Mouse (Mus musculus) ES-Bruce4 (cell line): ENCODE results near the gene Nab2. TPM values are rescaled to one million over a fixed set of nuclear protein-coding genes. Genes with fewer than 3 reads are reported as not detected.
A peak's percentile ranks its signal among the peaks of the same experiment; 100 is the strongest.
"Not testable (repeated sequence)": the region's sequence is repeated elsewhere in the genome, so short reads cannot be mapped to it uniquely, and the experiment has no call there.

Source experiments
- H3K27ac ChIP-seq: 2 replicates; pipeline ENCODE4 v1.5.1; 2012; ENCODE audit warnings: low read length, inconsistent platforms; ENCODE audit not compliant: insufficient read depth
- H3K27me3 ChIP-seq: 2 replicates; pipeline ENCODE4 v1.6.1; 2012; ENCODE audit warnings: mild to moderate bottlenecking, low read length, inconsistent platforms; ENCODE audit not compliant: control insufficient read depth, poor library complexity, insufficient read depth, severe bottlenecking
- H3K36me3 ChIP-seq: 2 replicates; pipeline ENCODE4 v1.6.1; 2012; ENCODE audit warnings: inconsistent platforms, mild to moderate bottlenecking, low read length, moderate library complexity; ENCODE audit not compliant: control insufficient read depth, poor library complexity, insufficient read depth, severe bottlenecking
- H3K4me1 ChIP-seq: one replicate; pipeline ENCODE4 v1.8.1; 2011; ENCODE audit warnings: low read length; ENCODE audit not compliant: control insufficient read depth, insufficient read depth
- H3K4me3 ChIP-seq: 2 replicates; pipeline ENCODE4 v1.5.1; 2011; ENCODE audit warnings: low read depth, mild to moderate bottlenecking, low read length
- H3K9ac ChIP-seq: 2 replicates; pipeline ENCODE4 v1.6.1; 2012; ENCODE audit warnings: low read depth, mild to moderate bottlenecking, inconsistent platforms; ENCODE audit not compliant: poor library complexity, severe bottlenecking
- H3K9me3 ChIP-seq: replicated peaks from 2 replicates; pipeline ENCODE4 v1.6.1; 2012; ENCODE audit warnings: mild to moderate bottlenecking, low read length, inconsistent platforms; ENCODE audit not compliant: control insufficient read depth, poor library complexity, insufficient read depth, severe bottlenecking
- CTCF ChIP-seq: IDR thresholded peaks from one replicate; pipeline ENCODE4 v1.8.1; 2011; ENCODE audit warnings: low read depth, low read length
- EP300 ChIP-seq: IDR thresholded peaks from 2 replicates; pipeline ENCODE4 v1.6.1; 2011; ENCODE audit warnings: low read depth, low read length; ENCODE audit not compliant: insufficient read depth
- POLR2A ChIP-seq: IDR thresholded peaks from one replicate; pipeline ENCODE4 v1.8.1; 2011; ENCODE audit warnings: low read length; ENCODE audit not compliant: insufficient read depth
- polyA plus RNA-seq: library from polyadenylated mRNA; stranded (reverse); fragments of >200 nt; gene quantifications from 2 replicates; pipeline ENCODE4 v1.2.4, GENCODE M21; 2011; ENCODE audit warnings: low read depth; ENCODE audit not compliant: missing spikeins, insufficient read depth, insufficient read length

Nab2 gene
- polyA plus RNA-seq, 1 experiment: 5.5 TPM

- no peaks in the 10 kb centered on the region for H3K9me3 ChIP-seq
- no peak overlapping the region for H3K4me3 ChIP-seq
- H3K4me1 ChIP-seq: peaks cover 2% of the 10 kb centered on the region
- no peak overlapping the region for H3K27ac ChIP-seq
- no peak overlapping the region for H3K9ac ChIP-seq
- H3K27me3 ChIP-seq: no peaks in the 10 kb centered on the region
- TF ChIP-seq POLR2A (no peak), EP300 (no peak), CTCF (no peak)
- peaks cover 7% of the 10 kb centered on the region for H3K36me3 ChIP-seq
These were observed 4.8 kb downstream of the Nab2 start for GRCm38 (mm10) chr10:127663590-127663989.

DNA sequence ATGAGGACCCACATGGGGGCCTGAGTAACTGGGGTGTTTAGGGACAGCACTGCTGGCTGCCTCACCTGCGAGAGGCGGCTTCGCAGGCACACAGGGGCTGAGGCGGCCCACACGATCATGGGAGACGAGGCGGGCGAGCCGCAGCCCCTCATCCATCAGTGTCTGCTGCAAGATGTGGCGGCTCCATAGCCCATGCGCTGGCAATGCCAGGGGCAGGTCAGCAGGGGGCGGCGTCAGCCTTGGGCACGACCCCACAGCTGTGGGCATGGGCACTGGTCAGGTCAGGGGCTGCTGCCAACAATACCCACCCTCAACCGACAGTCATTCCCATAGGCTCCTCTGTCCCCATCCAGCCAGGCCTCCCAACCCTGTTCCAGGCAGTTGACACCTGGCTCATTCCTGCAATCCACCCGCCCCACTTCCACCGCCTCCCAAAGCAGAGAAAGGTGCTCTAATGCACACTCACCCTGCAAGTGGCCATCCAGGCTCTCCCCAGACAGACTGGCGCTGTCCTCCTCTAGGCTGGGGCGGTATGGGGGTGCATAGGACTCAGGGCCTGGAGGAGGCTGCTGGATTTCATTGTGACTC lies 5.6 kb downstream of the Nab2 start:
- no peak overlapping the region for H3K9ac ChIP-seq
- H3K9me3 ChIP-seq: no peaks in the 10 kb centered on the region
- H3K36me3 ChIP-seq: peaks cover 7% of the 10 kb centered on the region
- TF ChIP-seq CTCF: peak; percentile 45
- TF ChIP-seq EP300: no peak
- no peak for TF ChIP-seq POLR2A
- no peaks in the 10 kb centered on the region for H3K27me3 ChIP-seq
- peaks cover 2% of the 10 kb centered on the region for H3K4me1 ChIP-seq
- H3K4me3 ChIP-seq: no peak overlapping the region
- no peak overlapping the region for H3K27ac ChIP-seq

DNA sequence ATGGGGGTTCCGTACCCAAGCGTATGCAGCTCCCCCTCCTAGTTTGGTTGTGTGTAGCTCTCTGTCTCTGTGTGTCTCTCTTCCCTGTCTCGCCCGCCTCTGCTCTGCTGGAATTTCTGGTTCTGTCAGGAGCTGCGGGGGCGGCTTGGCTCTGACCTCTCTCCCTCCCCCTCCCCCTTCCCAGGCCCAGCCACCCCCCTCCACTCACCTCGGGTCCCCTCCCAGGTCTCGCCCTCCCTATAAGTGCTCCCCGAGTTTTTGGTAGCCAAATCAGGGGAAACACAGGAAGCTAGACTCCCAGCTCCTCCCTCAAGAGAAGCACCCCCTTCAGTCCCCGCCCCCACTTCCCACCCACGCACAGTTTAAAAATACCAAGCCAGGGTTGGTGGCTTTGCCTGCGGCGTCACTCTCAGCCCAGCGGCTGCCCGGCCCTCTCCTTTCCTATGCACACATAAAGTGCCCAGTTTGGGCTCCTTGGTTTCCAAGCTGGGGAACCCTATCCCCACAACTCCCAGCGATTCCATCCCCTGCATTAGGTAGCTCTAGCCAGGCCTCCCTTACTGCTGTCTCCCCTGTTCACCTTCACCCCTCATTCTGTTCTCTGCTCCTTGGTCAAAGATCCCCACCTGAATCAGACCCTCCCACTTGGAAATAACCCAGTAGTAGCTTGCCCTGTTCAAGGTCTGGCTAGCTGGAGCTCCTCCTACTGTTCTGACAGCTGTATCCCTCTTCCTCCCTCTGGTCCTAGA lies 6.3 kb downstream of the Nab2 start:
- Histone ChIP-seq H3K27me3 (no peaks in the 10 kb centered on the region), H3K36me3 (peaks cover 7% of the 10 kb centered on the region)

GRCm38 (mm10) chr10:127661291-127661914 lies 7.0 kb downstream of the Nab2 start:
- TF ChIP-seq CTCF (no peak), EP300 (no peak), POLR2A (no peak)
- peaks cover 2% of the 10 kb centered on the region for H3K4me1 ChIP-seq
- no peak overlapping the region for H3K27ac ChIP-seq
- no peaks in the 10 kb centered on the region for H3K27me3 ChIP-seq
- peak overlapping the region; percentile 11; the same call in 1 of the 2 replicates for H3K4me3 ChIP-seq
- H3K9me3 ChIP-seq: no peaks in the 10 kb centered on the region
- peak overlapping the region; percentile 1; the same call in 1 of the 2 replicates for H3K9ac ChIP-seq
- peaks cover 7% of the 10 kb centered on the region for H3K36me3 ChIP-seq

More for the DNA sequence above, 6.3 kb downstream of the Nab2 start:
- H3K4me1 ChIP-seq: peaks cover 2% of the 10 kb centered on the region
- H3K27ac ChIP-seq: no peak overlapping the region
- no peak for TF ChIP-seq POLR2A
- TF ChIP-seq EP300: 0 out of 2 replicates have a peak, but pooled peaks have one; percentile 8
- H3K9ac ChIP-seq: peak overlapping the region; percentile 1; the same call in 1 of the 2 replicates
- no peaks in the 10 kb centered on the region for H3K9me3 ChIP-seq
- H3K4me3 ChIP-seq: peak overlapping the region; percentile 11; the same call in 1 of the 2 replicates

GRCm38 (mm10) chr10:127659551-127659950 lies 8.8 kb downstream of the Nab2 start:
- TF ChIP-seq CTCF (no peak), POLR2A (no peak), EP300 (no peak)
- H3K36me3 ChIP-seq: peaks cover 7% of the 10 kb centered on the region
- H3K4me3 ChIP-seq: no peak overlapping the region
- peaks cover 2% of the 10 kb centered on the region for H3K4me1 ChIP-seq
- no peaks in the 10 kb centered on the region for H3K9me3 ChIP-seq
- no peak overlapping the region for H3K27ac ChIP-seq
- no peaks in the 10 kb centered on the region for H3K27me3 ChIP-seq
- H3K9ac ChIP-seq: no peak overlapping the region

GRCm38 (mm10) chr10:127658076-127658475 lies 10.3 kb downstream of the Nab2 start:
- TF ChIP-seq EP300: 0 out of 2 replicates have a peak, but pooled peaks have one; percentile 45
- peak; percentile 30 for TF ChIP-seq POLR2A
- TF ChIP-seq CTCF: no peak
- H3K4me1 ChIP-seq: peaks cover 2% of the 10 kb centered on the region
- H3K9me3 ChIP-seq: no peaks in the 10 kb centered on the region
- peak overlapping the region; percentile 51; the same call in 1 of the 2 replicates for H3K27ac ChIP-seq
- H3K4me3 ChIP-seq: peak overlapping the region; percentile 89
- H3K36me3 ChIP-seq: peaks cover 7% of the 10 kb centered on the region
- peak overlapping the region; percentile 68 for H3K9ac ChIP-seq
- no peaks in the 10 kb centered on the region for H3K27me3 ChIP-seq

GRCm38 (mm10) chr10:127657617-127658016 lies 10.8 kb downstream of the Nab2 start:
- not testable (repeated sequence) for H3K27ac ChIP-seq, H3K9me3 ChIP-seq, H3K36me3 ChIP-seq, H3K4me1 ChIP-seq, H3K27me3 ChIP-seq
- Histone ChIP-seq H3K4me3 (peak overlapping the region; percentile 89), H3K9ac (peak overlapping the region; percentile 68; the same call in 1 of the 2 replicates)
